Mouse (Mus musculus) central nervous system, embryonic 11.5 days (tissue): ENCODE results near the gene Lmf2. TPM values are rescaled to one million over a fixed set of nuclear protein-coding genes. Genes with fewer than 3 reads are reported as not detected.

ENCODE experiments used
- polyA plus RNA-seq: library from polyadenylated mRNA; depleted of rRNA; stranded (reverse); fragments of >200 nt; gene quantifications from 2 replicates; pipeline ENCODE4 v1.2.3, GENCODE M21; 2012; rRNA removed

Lmf2 gene
- polyA plus RNA-seq = 33.1 and 38.1 TPM in 2 replicates

DNA sequence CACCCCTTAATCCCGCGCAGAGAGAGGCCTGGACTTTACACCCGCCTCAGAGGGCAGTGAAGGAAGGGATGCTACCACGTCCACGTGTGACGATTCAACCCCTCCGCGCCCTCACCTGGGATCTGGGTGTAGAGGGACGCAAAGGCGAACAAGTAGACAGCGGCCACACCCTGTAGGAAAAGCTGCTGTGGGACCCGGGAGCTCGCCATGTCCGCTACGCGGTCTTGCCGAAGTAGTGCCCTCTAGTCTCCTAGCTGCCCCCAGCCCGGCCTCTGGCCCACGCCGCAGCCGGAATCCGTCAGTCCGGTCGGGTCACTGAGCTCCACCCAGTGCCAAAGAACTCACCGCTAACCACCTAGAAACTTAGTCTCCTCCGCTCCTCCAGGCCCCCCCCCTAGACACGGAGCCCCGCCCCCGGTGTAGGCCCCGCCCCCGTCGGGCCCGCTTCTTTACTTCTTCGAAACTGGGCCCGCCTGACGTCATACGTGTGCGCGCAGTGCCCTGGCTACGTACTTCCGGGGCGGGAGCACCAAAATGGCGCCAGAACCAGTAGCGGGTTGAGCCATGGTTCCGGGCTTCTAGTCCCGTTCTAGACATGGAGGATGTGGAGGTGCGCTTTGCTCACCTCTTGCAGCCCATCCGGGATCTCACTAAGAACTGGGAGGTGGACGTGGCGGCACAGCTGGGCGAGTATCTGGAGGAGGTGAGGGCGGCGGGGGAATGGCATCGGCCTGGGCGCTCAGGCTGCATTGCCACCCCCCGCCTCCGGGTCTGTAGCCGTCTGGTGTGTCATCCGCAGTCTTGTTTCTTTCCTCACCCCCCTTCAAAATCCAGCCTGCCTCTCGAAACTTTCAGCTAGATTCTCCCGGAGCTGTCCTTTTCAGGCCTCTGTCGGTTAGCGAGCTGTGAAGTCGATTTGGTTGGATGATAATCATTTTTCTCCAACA lies at the start of gene Lmf2, which contains the start of gene Ncaph2:
TSS of gene Lmf2 (minus strand) at position 419 of the 947 bp plus-strand sequence.
TSS of gene Ncaph2 (plus strand) at position 479 of the 947 bp plus-strand sequence.

GRCm38 (mm10) chr15:89384617-89385016 lies 29.2 kb upstream of the Lmf2 start, which contains the start of gene Klhdc7b:
Gene Klhdc7b (plus strand): TSS chr15:89384917.

DNA sequence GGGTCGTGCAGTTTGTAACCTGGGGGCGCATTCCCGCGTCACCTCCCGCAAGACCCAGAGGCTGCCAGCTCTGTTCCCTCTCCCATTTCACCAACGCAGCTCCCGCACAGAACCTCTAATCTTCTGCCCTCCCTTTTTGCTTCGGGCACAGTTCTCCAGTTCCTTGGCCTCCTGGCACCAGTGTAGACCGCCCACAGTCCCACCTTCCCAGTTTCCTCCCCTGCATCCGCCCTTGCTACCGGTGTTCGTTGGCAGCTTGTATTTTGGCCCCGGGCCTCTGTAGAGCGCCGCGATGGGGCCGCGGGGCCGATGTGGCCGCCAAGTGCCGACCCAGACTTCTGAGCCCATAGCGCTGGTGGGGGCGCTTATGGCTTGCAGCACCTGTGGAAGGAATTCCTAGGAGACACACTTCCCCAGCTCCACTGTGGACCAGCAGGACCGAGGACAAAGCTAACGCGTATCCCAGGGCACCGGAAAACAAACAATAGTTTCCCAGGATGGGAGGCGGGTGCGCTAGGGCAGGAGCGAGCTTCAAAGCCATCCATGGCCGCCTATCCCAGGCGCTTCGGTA lies 23.5 kb upstream of the Lmf2 start, which contains the start of gene Odf3b:
TSS of gene Odf3b (minus strand) at position 452 of the 571 bp plus-strand sequence.

GRCm38 (mm10) chr15:89376957-89377356 lies 21.5 kb upstream of the Lmf2 start, which contains the start of gene Tymp:
Gene Tymp (minus strand): TSS chr15:89377039.

DNA sequence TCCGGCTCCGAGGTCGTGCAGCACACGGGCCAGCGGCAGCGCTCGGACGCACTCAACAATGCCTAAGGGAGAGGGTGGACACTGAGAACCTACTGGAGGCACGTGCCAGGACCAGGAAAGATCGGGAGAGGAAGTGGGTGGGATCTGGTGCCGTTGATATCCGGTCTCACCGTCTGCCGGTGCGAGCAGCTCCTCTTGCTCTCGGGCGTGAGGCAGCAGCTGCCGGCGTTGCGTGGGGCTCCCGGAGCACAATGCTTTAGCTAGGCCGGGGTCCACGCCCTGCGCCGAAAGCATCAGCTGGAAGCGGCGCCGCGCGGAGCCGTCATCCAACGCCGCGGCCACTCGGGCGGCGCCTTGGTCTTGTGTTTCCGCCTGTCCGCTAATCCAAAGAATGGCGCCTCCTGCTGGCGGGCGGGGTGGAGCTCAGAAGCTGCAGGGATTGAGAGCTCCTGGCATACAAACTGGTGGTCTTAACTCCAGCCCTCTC lies 18.3 kb upstream of the Lmf2 start, which contains the start of gene Sco2:
TSS of gene Sco2 (minus strand) at position 85 of the 487 bp plus-strand sequence.

GRCm38 (mm10) chr15:89334271-89334670 lies 21.2 kb downstream of the Lmf2 start, which contains the start of gene Miox:
Gene Miox (plus strand): TSS chr15:89334398.

DNA sequence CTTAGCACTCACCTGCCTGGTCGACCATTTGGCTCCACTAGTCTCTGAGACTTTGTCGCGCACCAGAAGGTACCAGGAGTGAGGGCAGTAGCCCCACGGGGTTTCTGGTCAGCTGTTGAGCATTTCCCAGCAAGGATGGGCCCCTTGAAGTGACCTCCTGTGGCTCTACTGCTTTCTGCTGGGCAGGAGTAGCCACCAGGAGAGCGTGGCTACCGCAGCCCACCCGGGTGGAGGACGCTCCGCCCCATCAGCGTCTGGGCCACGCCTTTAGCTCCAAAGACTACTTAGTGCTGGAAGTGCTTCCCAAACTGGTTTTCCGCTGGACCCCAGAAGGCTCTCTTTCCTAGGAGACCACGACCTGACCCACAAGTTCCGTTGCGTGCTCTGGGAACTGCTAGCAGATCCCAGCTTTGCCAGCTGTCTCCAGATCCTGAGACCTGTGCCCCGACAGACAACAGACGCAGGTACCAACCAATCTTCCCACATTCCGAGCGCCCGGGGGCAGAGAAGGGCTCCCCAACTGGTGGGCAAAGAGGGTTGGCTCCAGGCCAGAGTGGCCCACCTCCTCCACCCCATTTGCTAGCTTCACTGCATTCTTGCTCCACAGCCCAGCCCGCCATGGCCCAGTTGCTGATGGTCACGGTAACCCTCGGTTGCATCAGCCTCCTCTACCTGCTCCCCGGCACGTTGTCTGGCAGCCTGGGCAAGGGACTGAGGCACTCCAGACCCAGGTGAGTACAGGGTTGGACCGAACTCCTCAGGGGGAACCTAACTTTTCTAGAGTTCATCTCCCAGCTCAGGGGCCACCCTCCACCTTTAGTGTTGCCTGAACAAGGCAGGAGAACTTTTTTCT lies 32.6 kb downstream of the Lmf2 start, which contains the start of gene Adm2:
TSS of gene Adm2 (plus strand) at position 51 of the 853 bp plus-strand sequence.

DNA sequence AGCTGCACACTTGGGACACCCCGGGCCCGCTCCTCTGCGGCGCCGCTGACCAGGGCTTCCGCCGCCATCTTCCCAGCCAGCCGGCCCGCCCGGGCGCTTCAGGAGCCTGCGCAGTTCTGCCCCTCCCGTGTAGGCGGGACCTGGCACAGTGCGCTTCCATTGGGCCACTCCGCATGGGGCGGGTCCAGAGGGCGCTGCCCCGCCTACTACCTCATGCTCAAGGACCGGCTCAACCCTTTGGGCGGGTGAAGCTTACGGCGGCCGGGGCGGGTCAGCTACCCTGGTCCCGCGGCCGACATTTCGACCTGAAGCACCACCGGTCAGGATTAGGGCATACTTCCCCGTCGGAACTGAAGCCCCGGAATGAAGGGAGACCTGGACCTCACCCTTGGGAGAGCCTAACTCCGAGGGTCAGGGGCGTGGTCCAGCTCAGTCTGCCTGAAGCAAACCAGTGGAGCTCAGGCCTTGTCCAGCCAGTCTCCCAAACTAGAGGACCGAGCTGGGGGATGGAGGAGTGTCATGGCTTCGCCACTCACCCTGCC lies 40.2 kb downstream of the Lmf2 start, which contains the start of gene Sbf1:
TSS of gene Sbf1 (minus strand) at position 122 of the 542 bp plus-strand sequence.

Other genes with a start within 250 kb of the Lmf2 start
- gene Tubgcp6, start 232.5 kb downstream of the Lmf2 start, polyA plus RNA-seq = 33.0 and 40.9 TPM in 2 replicates
- gene Hdac10, start 227.0 kb downstream of the Lmf2 start, polyA plus RNA-seq = 21.1 and 23.7 TPM in 2 replicates
- gene Mapk12, start 215.0 kb downstream of the Lmf2 start, polyA plus RNA-seq = 30.6 and 57.6 TPM in 2 replicates
- gene Mapk11, start 206.0 kb downstream of the Lmf2 start, polyA plus RNA-seq = 44.8 and 63.0 TPM in 2 replicates
- gene Plxnb2, start 174.9 kb downstream of the Lmf2 start, polyA plus RNA-seq = 160 and 177 TPM in 2 replicates
- 46.6 and 50.5 TPM in 2 replicates for gene Dennd6b, start 159.2 kb downstream of the Lmf2 start, polyA plus RNA-seq
- 74.0 and 92.8 TPM in 2 replicates for gene Ppp6r2, start 144.1 kb downstream of the Lmf2 start, polyA plus RNA-seq
- 144 and 184 TPM in 2 replicates for gene Sbf1, start 40.3 kb downstream of the Lmf2 start, polyA plus RNA-seq
- 0.16 and 0.50 TPM in 2 replicates for gene Adm2, start 32.9 kb downstream of the Lmf2 start, polyA plus RNA-seq
- gene Miox, start 21.3 kb downstream of the Lmf2 start, polyA plus RNA-seq = 0.10 and 0.11 TPM in 2 replicates
- gene Ncaph2, start 60 bp upstream of the Lmf2 start, polyA plus RNA-seq = 124 and 153 TPM in 2 replicates
- 13.7 and 16.9 TPM in 2 replicates for gene Sco2, start 18.2 kb upstream of the Lmf2 start, polyA plus RNA-seq
- 1.4 TPM in 2 replicates for gene Tymp, start 21.4 kb upstream of the Lmf2 start, polyA plus RNA-seq
- gene Odf3b, start 23.6 kb upstream of the Lmf2 start, polyA plus RNA-seq = 0.43 and 0.58 TPM in 2 replicates
- gene Klhdc7b, start 29.3 kb upstream of the Lmf2 start, polyA plus RNA-seq = not detected in 2 replicates
- gene Syce3, start 54.8 kb upstream of the Lmf2 start, polyA plus RNA-seq = not detected in 2 replicates
- 8.1 and 8.8 TPM in 2 replicates for gene Cpt1b, start 70.2 kb upstream of the Lmf2 start, polyA plus RNA-seq
- gene C730034F03Rik, start 73.9 kb upstream of the Lmf2 start, polyA plus RNA-seq = 1.9 and 2.7 TPM in 2 replicates
- 0.47 and 0.48 TPM in 2 replicates for gene Gm44502, start 74.0 kb upstream of the Lmf2 start, polyA plus RNA-seq
- 66.9 and 96.2 TPM in 2 replicates for gene Chkb, start 74.2 kb upstream of the Lmf2 start, polyA plus RNA-seq
- gene Mapk8ip2, start 98.3 kb upstream of the Lmf2 start, polyA plus RNA-seq = 25.4 and 34.2 TPM in 2 replicates
- 11.8 and 13.7 TPM in 2 replicates for gene Arsa, start 121.8 kb upstream of the Lmf2 start, polyA plus RNA-seq
- gene Shank3, start 144.0 kb upstream of the Lmf2 start, polyA plus RNA-seq = 14.4 and 14.9 TPM in 2 replicates
- gene Acr, start 212.7 kb upstream of the Lmf2 start, polyA plus RNA-seq = 1.6 and 2.4 TPM in 2 replicates
- gene Rabl2, start 236.3 kb upstream of the Lmf2 start, polyA plus RNA-seq = 65.9 and 78.0 TPM in 2 replicates